Comparison of ENCODE assay signal across 8 mouse cellular contexts in the genomic region with DNA sequence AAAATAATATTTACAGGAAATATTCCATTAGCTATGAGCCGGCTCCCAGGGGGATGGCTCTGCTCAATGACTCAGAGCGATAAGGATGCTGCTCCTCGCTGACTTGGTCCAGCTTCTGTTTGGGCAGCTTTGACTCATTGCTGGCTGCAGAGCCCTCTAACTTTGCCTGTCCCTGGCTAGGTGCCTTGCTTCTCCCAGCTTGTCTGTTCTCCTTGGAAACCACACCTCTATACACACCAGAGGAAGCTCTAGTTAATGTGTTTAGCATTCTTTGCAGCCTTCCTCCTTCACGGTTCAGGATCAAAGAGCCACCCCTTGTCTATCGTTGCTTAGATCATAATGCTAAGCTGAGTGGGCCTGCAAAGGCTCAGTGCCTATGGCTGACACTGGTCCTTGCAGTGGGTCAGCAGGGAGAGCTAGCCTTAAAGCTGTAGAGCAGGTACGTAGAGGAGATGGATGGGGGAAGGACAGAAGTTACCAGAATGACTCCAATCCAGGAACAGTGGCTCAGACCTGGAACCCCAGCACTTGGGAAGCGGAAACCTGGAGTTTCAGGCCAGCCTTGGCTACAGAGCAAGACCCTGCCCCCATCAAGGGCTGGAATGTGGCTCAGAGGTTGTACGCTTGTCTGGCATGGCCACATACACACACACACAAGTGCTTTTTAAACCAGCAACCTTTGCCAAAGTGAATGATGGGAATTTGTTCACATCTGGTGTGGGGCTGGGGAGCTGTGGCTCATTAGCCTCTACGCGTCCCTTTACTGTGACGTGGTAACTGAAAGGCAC.
DNase-seq lines count a peak whose midpoint lies in the region; ATAC-seq and TF ChIP-seq lines count a peak whose summit lies in the region.

No protein-coding gene starts in this region.

- no peaks in the 10 kb centered on the region for H3K4me1 ChIP-seq in lung, embryonic 14.5 days (ENCODE audit: insufficient read depth)
- peaks cover 39% of the 10 kb centered on the region for H3K4me1 ChIP-seq in forebrain, embryonic 15.5 days
- H3K4me1 ChIP-seq in midbrain, embryonic 13.5 days (replicated peaks), result peaks cover 72% of the 10 kb centered on the region
- H3K4me1 ChIP-seq in thymus, adult 2 months (replicated peaks; ENCODE audit: control insufficient read depth, insufficient read depth, low read length), result peaks cover 19% of the 10 kb centered on the region

- H3K9ac ChIP-seq in lung, embryonic 14.5 days, result no peak overlapping the region
- H3K9ac ChIP-seq in forebrain, embryonic 15.5 days (replicated peaks), result no peak overlapping the region
- H3K9ac ChIP-seq in midbrain, embryonic 13.5 days (replicated peaks), result no peak overlapping the region

- TF ChIP-seq POLR2A in thymus, adult 2 months (IDR thresholded peaks at IDR 0.05; ENCODE audit: control insufficient read depth, extremely low read depth, insufficient read depth, low read length, poor library complexity), result no peak

- no peaks in the 10 kb centered on the region for H3K9me3 ChIP-seq in lung, embryonic 14.5 days (ENCODE audit: low read depth, low read length)
- no peaks in the 10 kb centered on the region for H3K9me3 ChIP-seq in forebrain, embryonic 15.5 days
- no peaks in the 10 kb centered on the region for H3K9me3 ChIP-seq in midbrain, embryonic 13.5 days

- H3K27ac ChIP-seq in lung, embryonic 14.5 days (ENCODE audit: low read depth), result no peak overlapping the region
- H3K27ac ChIP-seq in forebrain, embryonic 15.5 days (replicated peaks), result peak overlapping the region; percentile 25
- H3K27ac ChIP-seq in midbrain, embryonic 13.5 days, result peak overlapping the region; percentile 77
- H3K27ac ChIP-seq in thymus, adult 2 months (ENCODE audit: control insufficient read depth, insufficient read depth, low read length), result no peak overlapping the region

- ATAC-seq in lung, embryonic 14.5 days (ENCODE audit: insufficient read depth), result 0 out of 2 replicates have a peak, but pooled peaks have one; percentile 13
- ATAC-seq in forebrain, embryonic 15.5 days (replicated peaks), result 0 out of 2 replicates have a peak, but pooled peaks have one; percentile 5
- ATAC-seq in midbrain, embryonic 13.5 days, result peak; percentile 29
- no peak for ATAC-seq in megakaryocyte, adult 5-6 weeks (ENCODE audit: poor library complexity, severe bottlenecking)

- no peak for TF ChIP-seq CTCF in lung, embryonic 14.5 days (IDR thresholded peaks at IDR 0.05; ENCODE audit: low read depth)
- no peak for TF ChIP-seq CTCF in thymus, adult 2 months (IDR thresholded peaks at IDR 0.05; ENCODE audit: borderline replicate concordance, control insufficient read depth, extremely low read depth, insufficient read depth, low read length, poor library complexity)

- H3K4me3 ChIP-seq in lung, embryonic 14.5 days (ENCODE audit: low read depth, low read length), result no peak overlapping the region
- no peak overlapping the region for H3K4me3 ChIP-seq in forebrain, embryonic 15.5 days
- H3K4me3 ChIP-seq in midbrain, embryonic 13.5 days (replicated peaks), result no peak overlapping the region
- no peak overlapping the region for H3K4me3 ChIP-seq in thymus, adult 2 months (ENCODE audit: control insufficient read depth, insufficient read depth, low read length)

- H3K27me3 ChIP-seq in lung, embryonic 14.5 days (ENCODE audit: insufficient read depth, low read length), result no peaks in the 10 kb centered on the region
- H3K27me3 ChIP-seq in forebrain, embryonic 15.5 days, result no peaks in the 10 kb centered on the region
- no peaks in the 10 kb centered on the region for H3K27me3 ChIP-seq in midbrain, embryonic 13.5 days
- H3K27me3 ChIP-seq in thymus, adult 2 months (ENCODE audit: control insufficient read depth, insufficient read depth, low read length), result no peaks in the 10 kb centered on the region

- DNase-seq in lung, embryonic 14.5 days, result no peak
- DNase-seq in lung, postnatal 4 days, result no peak
- peak; percentile 66 to 78 for DNase-seq in heart, postnatal 36 days
- no peak for DNase-seq in thymus, adult 2 months
- DNase-seq in left cerebral cortex, postnatal 10 days (ENCODE audit: extremely low spot score in 1 of 2, low spot score in 2 of 2), result no peak

- no peak overlapping the region for H3K4me2 ChIP-seq in lung, embryonic 14.5 days
- no peak overlapping the region for H3K4me2 ChIP-seq in forebrain, embryonic 15.5 days (replicated peaks)
- H3K4me2 ChIP-seq in midbrain, embryonic 13.5 days (replicated peaks), result peak overlapping the region; percentile 16; the same call in 1 of the 2 replicates

- peaks cover 24% of the 10 kb centered on the region; the same call in 1 of the 2 replicates for H3K36me3 ChIP-seq in lung, embryonic 14.5 days (ENCODE audit: insufficient read depth)
- H3K36me3 ChIP-seq in forebrain, embryonic 15.5 days, result peaks cover 11% of the 10 kb centered on the region; the same call in 1 of the 2 replicates
- peaks cover 30% of the 10 kb centered on the region for H3K36me3 ChIP-seq in midbrain, embryonic 13.5 days
- no peaks in the 10 kb centered on the region for H3K36me3 ChIP-seq in thymus, adult 2 months (ENCODE audit: control insufficient read depth, insufficient read depth, low read length)

- 63% methylated on average over 11 of the region's 11 CpGs for WGBS in lung, embryonic 14.5 days
- WGBS in forebrain, embryonic 15.5 days, result 42% methylated on average over 11 of the region's 11 CpGs
- WGBS in midbrain, embryonic 13.5 days, result 33% methylated on average over 11 of the region's 11 CpGs
- WGBS in thymus, adult 2 months, result 71% methylated on average over 11 of the region's 11 CpGs

- intact Hi-C loops in heart, postnatal 36 days (cut with DNase I), result loop anchor here (2.0 kb wide), 1 partner anchor 16 kb away; no protein-coding TSS in a partner anchor
- intact Hi-C loops in left cerebral cortex, postnatal 10 days (cut with DNase I), result no loop called here

Comparison
In these comparisons a context has a peak if more than half of its experiments do, and no peak if none do; other contexts are left out.
1. DNase-seq: peak in heart, postnatal 36 days (2 of 2); none in lung, embryonic 14.5 days (single experiment), lung, postnatal 4 days (0 of 2), thymus, adult 2 months (single experiment) and left cerebral cortex, postnatal 10 days (0 of 2).
2. H3K27ac ChIP-seq: peak in forebrain, embryonic 15.5 days (single experiment) and midbrain, embryonic 13.5 days (single experiment); none in lung, embryonic 14.5 days (single experiment) and thymus, adult 2 months (single experiment).